Mouse (Mus musculus) lung, embryonic 14.5 days (tissue): ENCODE data around the gene Ak5. TPM values are rescaled to one million over a fixed set of nuclear protein-coding genes. Genes with fewer than 3 reads are reported as not detected.

Experiments
- ATAC-seq: fragments of 200-750 bp; cut with Nextera tagmentation; 2 replicates; pipeline ENCODE4 v1.8.0; 2017; ENCODE audit warnings: mild to moderate bottlenecking, moderate TSS enrichment, moderate library complexity; ENCODE audit not compliant: insufficient read depth
- DNase-seq: peaks from one replicate; pipeline ENCODE4 v3.0.0-alpha.2; 2015
- H3K27ac ChIP-seq: fragments of 300-500 bp; sonication (generic); 2 replicates; pipeline ENCODE4 v1.5.1; 2014; ENCODE audit warnings: low read depth, mild to moderate bottlenecking, moderate library complexity
- H3K27me3 ChIP-seq: fragments of 300-500 bp; sonication (generic); 2 replicates; pipeline ENCODE4 v1.6.1; 2014; ENCODE audit warnings: low read length, control low read depth; ENCODE audit not compliant: insufficient read depth
- H3K36me3 ChIP-seq: fragments of 300-500 bp; sonication (generic); 2 replicates; pipeline ENCODE4 v1.6.1; 2014; ENCODE audit warnings: control low read depth; ENCODE audit not compliant: insufficient read depth
- H3K4me1 ChIP-seq: fragments of 300-500 bp; sonication (generic); 2 replicates; pipeline ENCODE4 v1.6.1; 2014; ENCODE audit warnings: antibody characterized with exemption, control low read depth; ENCODE audit not compliant: insufficient read depth
- H3K4me2 ChIP-seq: fragments of 300-500 bp; sonication (generic); 2 replicates; pipeline ENCODE4 v1.6.1; 2014; ENCODE audit warnings: mild to moderate bottlenecking
- H3K4me3 ChIP-seq: fragments of 300-500 bp; sonication (generic); 2 replicates; pipeline ENCODE4 v1.5.1; 2014; ENCODE audit warnings: low read depth, low read length
- H3K9ac ChIP-seq: fragments of 300-500 bp; sonication (generic); 2 replicates; pipeline ENCODE4 v1.6.1; 2014
- H3K9me3 ChIP-seq: fragments of 300-500 bp; sonication (generic); 2 replicates; pipeline ENCODE4 v1.6.1; 2016; ENCODE audit warnings: low read depth, low read length, control low read depth
- CTCF ChIP-seq: IDR thresholded peaks from 2 replicates; pipeline ENCODE4 v1.5.1; 2016; ENCODE audit warnings: antibody characterized with exemption, low read depth
- WGBS: fragments of 180-500 bp; shearing (Covaris S2); extraction: QIAGEN DNeasy Blood & Tissue Kit; methylation state at CpG from one replicate; pipeline ENCODE4 v1.1.7; 2014; 5-methylcytosine and 5-hydroxymethylcytosine counted together
- polyA plus RNA-seq: library from polyadenylated mRNA; unstranded; fragments of >200 nt; fragmentation: Nextera tagmentation; extraction: Ambion mirVana; gene quantifications from 2 replicates; pipeline ENCODE4 v1.2.1, GENCODE M21; 2014

Ak5 gene
- polyA plus RNA-seq, 1 experiment from 2014 or later, result 4.1 TPM

GRCm38 (mm10) chr3:152579984-152580591 lies 88.1 kb downstream of the Ak5 start:
- Histone ChIP-seq H3K4me3 (no peak overlapping the region), H3K9me3 (no peaks in the 10 kb centered on the region), H3K9ac (no peak overlapping the region), H3K4me2 (no peak overlapping the region), H3K27me3 (no peaks in the 10 kb centered on the region), H3K4me1 (no peaks in the 10 kb centered on the region), H3K27ac (no peak overlapping the region; the same call in 1 of the 2 replicates), H3K36me3 (no peaks in the 10 kb centered on the region)
- no peak for TF ChIP-seq CTCF
- 49% methylated on average over 10 of the region's 10 CpGs for WGBS
- peak; percentile 66 for DNase-seq
- ATAC-seq, result peak; percentile 64; the same call in 1 of the 2 replicates

- no peaks in the 10 kb centered on the region for H3K9me3 ChIP-seq
- H3K27ac ChIP-seq, result no peak overlapping the region
- 66% methylated on average over 26 of the region's 26 CpGs for WGBS
- no peaks in the 10 kb centered on the region for H3K4me1 ChIP-seq
- no peak overlapping the region for H3K4me2 ChIP-seq
- no peak overlapping the region for H3K4me3 ChIP-seq
- H3K36me3 ChIP-seq, result no peaks in the 10 kb centered on the region
- ATAC-seq (no peak), DNase-seq (no peak)
- no peak overlapping the region for H3K9ac ChIP-seq
- no peaks in the 10 kb centered on the region for H3K27me3 ChIP-seq
- TF ChIP-seq CTCF, result no peak
Measured at GRCm38 (mm10) chr3:152578282-152579228, 89.6 kb downstream of the Ak5 start.

GRCm38 (mm10) chr3:152577763-152578162 lies 90.4 kb downstream of the Ak5 start:
- ATAC-seq, result no peak
- Histone ChIP-seq H3K9me3 (no peaks in the 10 kb centered on the region), H3K27me3 (no peaks in the 10 kb centered on the region), H3K36me3 (no peaks in the 10 kb centered on the region), H3K4me3 (no peak overlapping the region), H3K27ac (no peak overlapping the region), H3K4me2 (no peak overlapping the region), H3K4me1 (no peaks in the 10 kb centered on the region), H3K9ac (no peak overlapping the region)
- TF ChIP-seq CTCF, result no peak
- 80% methylated on average over 7 of the region's 7 CpGs for WGBS
- DNase-seq, result no peak

GRCm38 (mm10) chr3:152577273-152577672 lies 90.9 kb downstream of the Ak5 start:
- ATAC-seq, result no peak
- Histone ChIP-seq H3K9ac (no peak overlapping the region), H3K4me1 (no peaks in the 10 kb centered on the region), H3K4me2 (no peak overlapping the region), H3K27ac (no peak overlapping the region), H3K36me3 (no peaks in the 10 kb centered on the region), H3K4me3 (no peak overlapping the region), H3K9me3 (no peaks in the 10 kb centered on the region), H3K27me3 (no peaks in the 10 kb centered on the region)
- WGBS, result 23% methylated on average over 1 of the region's 1 CpGs
- no peak for TF ChIP-seq CTCF
- no peak for DNase-seq

GRCm38 (mm10) chr3:152569242-152569605 lies 98.9 kb downstream of the Ak5 start:
- peak; percentile 41 for DNase-seq

GRCm38 (mm10) chr3:152568455-152569241 lies 99.5 kb downstream of the Ak5 start:
- H3K27ac ChIP-seq, result peak overlapping the region; percentile 65; the same call in 1 of the 2 replicates
- no peak for TF ChIP-seq CTCF
- H3K9ac ChIP-seq, result no peak overlapping the region
- peak overlapping the region; percentile 24 for H3K4me2 ChIP-seq
- 44% methylated on average over 9 of the region's 9 CpGs for WGBS
- no peaks in the 10 kb centered on the region for H3K9me3 ChIP-seq
- peak; percentile 87 for ATAC-seq
- DNase-seq, result peak; percentile 61
- H3K36me3 ChIP-seq, result no peaks in the 10 kb centered on the region
- peaks cover 8% of the 10 kb centered on the region; the same call in 1 of the 2 replicates for H3K4me1 ChIP-seq
- no peak overlapping the region for H3K4me3 ChIP-seq
- H3K27me3 ChIP-seq, result no peaks in the 10 kb centered on the region

More at GRCm38 (mm10) chr3:152569242-152569605, 98.9 kb downstream of the Ak5 start:
- ATAC-seq, result peak; percentile 77
- H3K4me1 ChIP-seq, result peaks cover 8% of the 10 kb centered on the region; the same call in 1 of the 2 replicates
- H3K27ac ChIP-seq, result peak overlapping the region; percentile 65; the same call in 1 of the 2 replicates
- no peak overlapping the region for H3K9ac ChIP-seq
- no peak for TF ChIP-seq CTCF
- H3K27me3 ChIP-seq, result no peaks in the 10 kb centered on the region
- H3K9me3 ChIP-seq, result no peaks in the 10 kb centered on the region
- H3K4me3 ChIP-seq, result no peak overlapping the region
- no peaks in the 10 kb centered on the region for H3K36me3 ChIP-seq
- 19% methylated on average over 6 of the region's 6 CpGs for WGBS
- H3K4me2 ChIP-seq, result peak overlapping the region; percentile 24
